Mouse (Mus musculus) neural tube, embryonic 14.5 days (tissue): Measurements from ENCODE around the gene Eif2b3. TPM values are rescaled to one million over a fixed set of nuclear protein-coding genes. Genes with fewer than 3 reads are reported as not detected.
A peak's percentile ranks its signal among the peaks of the same experiment; 100 is the strongest.

ENCODE experiments used
- ATAC-seq: fragments of 200-750 bp; cut with Nextera tagmentation; 2 replicates; pipeline ENCODE4 v1.8.0; 2017; ENCODE audit warnings: low read depth, mild to moderate bottlenecking, moderate TSS enrichment, moderate library complexity
- H3K27ac ChIP-seq: fragments of 300-500 bp; sonication (generic); 2 replicates; pipeline ENCODE4 v1.5.1; 2014; ENCODE audit warnings: low read depth, mild to moderate bottlenecking, control low read depth, low read length, moderate library complexity, mixed read lengths
- H3K27me3 ChIP-seq: fragments of 300-500 bp; sonication (generic); 2 replicates; pipeline ENCODE4 v1.6.1; 2014; ENCODE audit warnings: low read length; ENCODE audit not compliant: control insufficient read depth, insufficient read depth
- H3K36me3 ChIP-seq: fragments of 300-500 bp; sonication (generic); 2 replicates; pipeline ENCODE4 v1.6.1; 2014; ENCODE audit warnings: low read length, mixed read lengths; ENCODE audit not compliant: control insufficient read depth, insufficient read depth
- H3K4me1 ChIP-seq: fragments of 300-500 bp; sonication (generic); 2 replicates; pipeline ENCODE4 v1.6.1; 2014; ENCODE audit warnings: low read length; ENCODE audit not compliant: control insufficient read depth, insufficient read depth
- H3K4me2 ChIP-seq: fragments of 300-500 bp; sonication (generic); 2 replicates; pipeline ENCODE4 v1.6.1; 2014; ENCODE audit warnings: mild to moderate bottlenecking, low read depth, low read length, control low read depth
- H3K4me3 ChIP-seq: fragments of 300-500 bp; sonication (generic); 2 replicates; pipeline ENCODE4 v1.5.1; 2014; ENCODE audit warnings: low read depth, low read length, control low read depth, mixed read lengths
- H3K9ac ChIP-seq: fragments of 300-500 bp; sonication (generic); replicated peaks from 2 replicates; pipeline ENCODE4 v1.6.1; 2014; ENCODE audit warnings: low read depth, mild to moderate bottlenecking, control low read depth, low read length, mixed read lengths
- H3K9me3 ChIP-seq: fragments of 300-500 bp; sonication (generic); 2 replicates; pipeline ENCODE4 v1.6.1; 2016; ENCODE audit warnings: low read length; ENCODE audit not compliant: control insufficient read depth
- WGBS: fragments of 180-500 bp; shearing (Covaris S2); extraction: QIAGEN DNeasy Blood & Tissue Kit; methylation state at CpG from one replicate; pipeline ENCODE4 v1.1.7; 2014; 5-methylcytosine and 5-hydroxymethylcytosine counted together
- polyA plus RNA-seq: library from polyadenylated mRNA; unstranded; fragments of >200 nt; fragmentation: Nextera tagmentation; extraction: Ambion mirVana; gene quantifications from 2 replicates; pipeline ENCODE4 v1.2.1, GENCODE M21; 2014

Gene Eif2b3
- polyA plus RNA-seq, 1 experiment from 2014 or later = 54.6 TPM

- no peaks in the 10 kb centered on the region for H3K9me3 ChIP-seq
- ATAC-seq = no peak
- no peak overlapping the region for H3K27ac ChIP-seq
- 95% methylated on average over 7 of the region's 7 CpGs for WGBS
- H3K9ac ChIP-seq = no peak overlapping the region
- H3K4me3 ChIP-seq = no peak overlapping the region
- no peaks in the 10 kb centered on the region for H3K27me3 ChIP-seq
- H3K4me2 ChIP-seq = no peak overlapping the region
- H3K4me1 ChIP-seq = no peaks in the 10 kb centered on the region
- peaks cover 29% of the 10 kb centered on the region for H3K36me3 ChIP-seq
Measured at GRCm38 (mm10) chr4:117068035-117068434, 48.8 kb downstream of the Eif2b3 start.

- Histone ChIP-seq H3K27me3 (no peaks in the 10 kb centered on the region), H3K9ac (no peak overlapping the region), H3K4me3 (no peak overlapping the region), H3K36me3 (peaks cover 39% of the 10 kb centered on the region), H3K4me1 (no peaks in the 10 kb centered on the region), H3K4me2 (no peak overlapping the region), H3K9me3 (no peaks in the 10 kb centered on the region), H3K27ac (no peak overlapping the region)
- no peak for ATAC-seq
- 96% methylated on average over 1 of the region's 1 CpGs for WGBS
Measured at GRCm38 (mm10) chr4:117069647-117070046, 50.4 kb downstream of the Eif2b3 start.

- peaks cover 43% of the 10 kb centered on the region for H3K36me3 ChIP-seq
- H3K9me3 ChIP-seq = no peaks in the 10 kb centered on the region
- no peak overlapping the region for H3K4me3 ChIP-seq
- no peaks in the 10 kb centered on the region for H3K4me1 ChIP-seq
- ATAC-seq = no peak
- no peak overlapping the region for H3K4me2 ChIP-seq
- H3K9ac ChIP-seq = no peak overlapping the region
- no peaks in the 10 kb centered on the region for H3K27me3 ChIP-seq
- 87% methylated on average over 4 of the region's 4 CpGs for WGBS
- H3K27ac ChIP-seq = no peak overlapping the region
Measured at GRCm38 (mm10) chr4:117070624-117071023, 51.4 kb downstream of the Eif2b3 start.

GRCm38 (mm10) chr4:117071183-117071582 lies 52.0 kb downstream of the Eif2b3 start:
- no peak for ATAC-seq
- 96% methylated on average over 5 of the region's 5 CpGs for WGBS
- Histone ChIP-seq H3K36me3 (peaks cover 43% of the 10 kb centered on the region), H3K4me3 (no peak overlapping the region), H3K27ac (no peak overlapping the region), H3K4me1 (no peaks in the 10 kb centered on the region), H3K4me2 (no peak overlapping the region), H3K9me3 (no peaks in the 10 kb centered on the region), H3K9ac (no peak overlapping the region), H3K27me3 (no peaks in the 10 kb centered on the region)

GRCm38 (mm10) chr4:117087948-117088640 lies 68.9 kb downstream of the Eif2b3 start:
- Histone ChIP-seq H3K27me3 (no peaks in the 10 kb centered on the region), H3K36me3 (peaks cover 5% of the 10 kb centered on the region; the same call in 1 of the 2 replicates), H3K9ac (no peak overlapping the region), H3K9me3 (no peaks in the 10 kb centered on the region), H3K27ac (no peak overlapping the region), H3K4me2 (no peak overlapping the region), H3K4me3 (no peak overlapping the region), H3K4me1 (no peaks in the 10 kb centered on the region)
- ATAC-seq = no peak
- WGBS = 64% methylated on average over 7 of the region's 7 CpGs

GRCm38 (mm10) chr4:117090586-117090985 lies 71.4 kb downstream of the Eif2b3 start:
- 78% methylated on average over 7 of the region's 7 CpGs for WGBS
- no peak for ATAC-seq

GRCm38 (mm10) chr4:117094626-117095361 lies 75.6 kb downstream of the Eif2b3 start:
- no peak for ATAC-seq

More at GRCm38 (mm10) chr4:117090586-117090985, 71.4 kb downstream of the Eif2b3 start:
- Histone ChIP-seq H3K36me3 (peaks cover 5% of the 10 kb centered on the region; the same call in 1 of the 2 replicates), H3K4me2 (no peak overlapping the region), H3K27ac (no peak overlapping the region), H3K4me3 (no peak overlapping the region), H3K9ac (no peak overlapping the region), H3K9me3 (no peaks in the 10 kb centered on the region), H3K4me1 (no peaks in the 10 kb centered on the region), H3K27me3 (no peaks in the 10 kb centered on the region)

GRCm38 (mm10) chr4:117095551-117096452 lies 76.6 kb downstream of the Eif2b3 start, which contains the start of gene Ptch2:
Ptch2 (plus strand) TSS chr4:117096075.
- Histone ChIP-seq H3K4me3 (peak within 1 kb of the TSS; percentile 70), H3K9ac (peak within 1 kb of the TSS; percentile 68), H3K27me3 (no peaks in the 10 kb centered on the region), H3K4me1 (peaks cover 5% of the 10 kb centered on the region; the same call in 1 of the 2 replicates), H3K36me3 (no peaks in the 10 kb centered on the region), H3K4me2 (peak within 1 kb of the TSS; percentile 90), H3K27ac (peak within 1 kb of the TSS; percentile 53), H3K9me3 (no peaks in the 10 kb centered on the region)
- ATAC-seq = peak; percentile 86
- under 1% methylated on average over 45 of the region's 50 CpGs for WGBS

More at GRCm38 (mm10) chr4:117094626-117095361, 75.6 kb downstream of the Eif2b3 start:
- peaks cover 5% of the 10 kb centered on the region; the same call in 1 of the 2 replicates for H3K4me1 ChIP-seq
- no peaks in the 10 kb centered on the region for H3K27me3 ChIP-seq
- no peak overlapping the region for H3K4me2 ChIP-seq
- no peaks in the 10 kb centered on the region for H3K9me3 ChIP-seq
- no peaks in the 10 kb centered on the region for H3K36me3 ChIP-seq
- H3K4me3 ChIP-seq = no peak overlapping the region
- 78% methylated on average over 3 of the region's 3 CpGs for WGBS
- H3K27ac ChIP-seq = no peak overlapping the region
- H3K9ac ChIP-seq = no peak overlapping the region
